Mouse (Mus musculus) heart, postnatal 0 days (tissue): ENCODE measurements around the gene Atp6v1c2.
A peak's percentile ranks its signal among the peaks of the same experiment; 100 is the strongest.

Experiments
- CTCF ChIP-seq: IDR thresholded peaks from 2 replicates; pipeline ENCODE4 v1.5.1; 2016; ENCODE audit warnings: antibody characterized with exemption, control low read depth, low read depth
- EP300 ChIP-seq: IDR thresholded peaks from 2 replicates; pipeline ENCODE4 v1.6.1; 2016; ENCODE audit warnings: antibody characterized with exemption, low read depth

GRCm38 (mm10) chr12:17242041-17242440, 87.1 kb downstream of the Atp6v1c2 start:
- TF ChIP-seq CTCF (peak; percentile 7; the same call in 1 of the 2 replicates), EP300 (no peak)
